Mouse (Mus musculus) ovary, postnatal 10 days (tissue): Measurements from ENCODE around the gene Chrdl2.
A peak's percentile ranks its signal among the peaks of the same experiment; 100 is the strongest.

Experiments
- DNase-seq: peaks from one replicate; pipeline ENCODE4 v3.0.0; 2022; ENCODE audit warnings: low spot score

Chrdl2 gene

DNA sequence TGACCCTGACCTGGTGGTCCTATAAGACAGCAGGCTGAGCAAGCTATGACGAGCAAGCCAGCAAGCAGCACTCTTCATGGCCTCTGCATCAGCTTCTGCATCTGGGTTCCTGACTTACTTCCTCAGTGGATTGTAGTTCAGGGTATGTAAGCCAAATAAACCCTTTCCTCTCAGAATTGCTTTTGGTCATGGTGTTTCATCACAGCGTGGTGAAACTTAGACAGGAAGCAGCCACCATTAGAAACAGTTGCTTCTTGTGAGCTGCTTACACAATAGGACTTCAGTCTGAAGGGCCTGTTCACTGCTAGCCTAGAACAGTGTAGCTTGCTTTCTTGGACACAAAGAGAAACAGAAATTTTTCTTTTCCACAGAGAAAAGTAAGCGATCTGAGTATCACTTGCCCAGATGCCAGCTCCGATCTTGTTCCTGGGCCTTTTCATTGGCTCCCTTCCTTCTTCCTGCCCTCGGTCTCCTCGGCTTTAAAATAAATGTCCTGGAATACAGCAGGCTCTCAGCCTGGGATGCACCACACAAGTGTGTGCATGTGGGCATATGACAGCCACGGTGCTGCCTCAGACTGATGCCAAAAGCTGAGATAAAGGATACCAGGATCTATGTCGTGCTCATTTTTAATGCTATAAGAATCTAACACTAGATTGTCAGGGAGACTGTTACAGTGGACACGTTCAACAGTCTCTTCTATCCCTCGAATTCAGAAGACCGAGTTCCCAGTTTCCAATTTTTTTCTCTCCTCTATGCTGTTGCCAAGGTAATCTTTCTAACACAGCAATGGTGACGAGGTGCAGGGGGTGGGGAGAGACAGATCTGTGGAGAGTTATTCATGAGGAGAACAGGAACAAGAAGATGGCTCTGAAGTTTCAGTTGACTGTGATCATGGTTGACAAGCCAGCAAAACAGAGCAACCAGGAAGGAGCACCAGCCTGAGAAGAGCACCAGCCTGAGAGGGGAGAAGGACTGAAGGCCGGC lies 23.4 kb upstream of the Chrdl2 start:
- DNase-seq, result no peak

DNA sequence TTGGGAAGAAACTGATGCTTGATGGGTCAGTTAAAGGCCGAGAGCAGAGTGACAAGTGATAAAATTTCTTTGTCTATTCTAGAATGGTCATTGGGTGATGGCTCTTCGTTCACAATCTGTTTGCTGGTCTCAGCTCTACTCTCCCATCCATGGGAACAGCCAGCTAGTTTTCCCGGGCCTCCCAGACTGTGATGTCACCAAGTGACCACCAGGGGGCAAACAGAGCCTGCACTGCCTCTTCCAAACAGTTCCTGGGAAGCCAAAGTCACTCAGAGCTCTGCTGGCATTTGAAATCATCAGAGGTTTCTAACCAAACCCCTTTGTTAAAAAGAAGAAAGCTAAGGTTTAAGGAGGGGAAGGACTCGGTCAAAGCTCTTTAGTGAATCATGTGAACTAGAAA lies 17.2 kb upstream of the Chrdl2 start:
- DNase-seq, result peak; percentile 44

DNA sequence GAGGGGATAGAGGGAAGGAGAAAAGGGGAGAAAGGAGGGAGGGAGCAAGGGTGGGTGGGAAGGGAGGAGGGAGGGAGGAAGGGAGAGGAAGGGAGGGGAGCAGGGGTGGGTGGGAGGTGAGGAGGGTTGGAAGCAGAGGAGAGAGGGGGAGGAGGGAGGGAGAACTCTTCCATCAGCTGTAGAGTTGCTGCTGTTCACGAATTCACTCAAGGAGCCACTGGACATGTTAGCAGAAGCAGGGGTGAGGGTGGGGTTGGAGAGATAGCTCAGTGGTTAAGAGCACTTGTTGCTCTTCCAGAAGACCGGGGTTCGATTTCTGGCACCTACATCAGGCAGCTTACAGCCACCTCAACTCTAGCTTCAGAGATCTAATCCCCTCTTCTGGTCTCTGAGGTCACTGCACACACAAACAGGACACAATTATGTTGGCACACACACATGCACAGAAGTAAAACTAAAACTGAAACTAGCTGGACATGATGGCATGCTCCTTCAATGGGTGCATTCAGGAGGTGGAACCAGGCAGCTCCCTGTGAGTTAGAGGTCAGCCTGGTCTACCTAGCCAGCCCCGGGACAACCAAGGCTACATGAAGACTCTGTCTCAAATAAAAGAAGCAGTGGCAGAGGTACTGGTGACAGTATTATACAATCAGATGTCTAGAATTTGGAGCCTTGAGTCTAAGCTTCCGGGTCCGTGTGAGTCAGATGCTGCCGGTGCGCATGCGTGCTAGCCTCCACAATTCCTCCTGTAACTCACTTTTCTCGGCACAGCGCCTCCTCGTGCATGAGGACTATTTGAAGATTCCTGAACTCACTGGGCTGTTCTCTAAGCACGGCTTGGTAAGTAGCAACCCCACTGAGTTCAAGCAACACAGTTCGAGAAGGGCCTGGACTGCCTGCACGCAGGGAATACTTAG lies 15.9 kb upstream of the Chrdl2 start:
- DNase-seq, result no peak

DNA sequence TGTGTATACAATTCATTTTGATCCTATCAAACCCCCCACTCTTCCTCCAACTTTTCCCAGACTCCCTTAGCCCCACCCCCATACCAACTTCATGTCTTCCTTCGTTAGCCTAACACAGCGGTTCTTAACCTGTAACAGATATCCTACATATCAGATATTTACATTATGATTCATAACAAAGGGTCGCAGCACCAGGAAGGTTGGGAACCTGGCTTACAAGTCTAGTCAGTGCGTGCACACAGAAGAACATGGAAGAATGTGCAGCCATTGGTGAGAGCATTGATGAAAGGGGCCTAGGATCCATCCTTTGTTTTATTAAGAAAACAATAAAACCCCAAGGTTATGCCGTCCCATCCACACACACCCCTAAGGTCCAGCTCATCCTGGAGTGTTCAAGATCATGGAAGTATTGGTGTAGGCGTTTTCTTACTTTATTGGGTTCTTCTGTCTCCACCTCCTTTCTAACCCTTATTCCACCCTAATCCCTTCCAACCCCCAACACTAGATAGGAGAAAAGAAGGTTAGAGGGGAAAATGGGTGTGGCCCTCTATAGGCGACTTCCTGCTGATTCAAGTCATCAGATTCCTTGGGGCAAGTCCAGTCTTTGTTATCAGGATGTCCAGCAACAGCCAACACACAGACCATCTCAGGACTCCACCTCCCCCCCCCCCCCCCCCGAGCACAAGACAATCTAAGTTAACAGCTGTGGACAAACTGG lies 14.8 kb upstream of the Chrdl2 start:
- no peak for DNase-seq

DNA sequence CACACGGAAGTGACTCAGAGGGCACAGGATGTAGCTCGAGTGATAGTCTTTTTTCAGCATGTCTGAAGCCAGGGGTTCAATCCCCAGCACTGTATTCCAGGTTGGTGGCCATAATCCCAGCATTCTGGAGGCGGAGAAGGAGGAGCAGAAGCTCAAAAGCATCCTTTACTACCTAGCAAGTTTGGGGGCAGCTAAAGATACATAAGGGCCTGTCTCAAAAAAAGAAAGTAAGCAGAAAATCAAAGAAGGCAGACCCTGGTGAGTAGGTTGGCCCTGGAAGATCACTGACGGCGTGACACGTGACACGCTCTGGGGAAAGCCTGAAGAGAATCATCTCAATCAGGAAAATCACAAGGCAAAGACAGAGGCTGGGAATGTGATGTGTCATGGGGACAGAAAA lies 12.8 kb upstream of the Chrdl2 start:
- DNase-seq, result no peak

DNA sequence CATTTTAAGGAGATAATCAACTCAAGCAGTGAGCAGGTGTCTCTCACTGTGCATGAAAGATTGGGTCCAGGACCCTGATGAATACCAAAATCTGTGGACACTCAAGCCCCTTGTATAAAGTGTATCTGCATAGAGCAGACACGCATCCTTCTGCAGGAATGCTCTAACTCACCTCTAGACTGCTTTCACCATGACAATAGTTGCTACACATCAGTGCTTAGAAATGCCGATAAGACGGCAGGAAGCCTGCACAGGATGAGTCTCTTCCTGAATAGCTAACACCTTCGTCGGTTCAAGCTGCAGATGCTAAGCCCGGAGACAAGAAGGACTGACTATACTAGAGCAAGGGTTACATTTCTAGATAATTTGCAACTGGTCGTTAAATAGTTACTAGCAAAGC lies 10.8 kb upstream of the Chrdl2 start:
- no peak for DNase-seq

DNA sequence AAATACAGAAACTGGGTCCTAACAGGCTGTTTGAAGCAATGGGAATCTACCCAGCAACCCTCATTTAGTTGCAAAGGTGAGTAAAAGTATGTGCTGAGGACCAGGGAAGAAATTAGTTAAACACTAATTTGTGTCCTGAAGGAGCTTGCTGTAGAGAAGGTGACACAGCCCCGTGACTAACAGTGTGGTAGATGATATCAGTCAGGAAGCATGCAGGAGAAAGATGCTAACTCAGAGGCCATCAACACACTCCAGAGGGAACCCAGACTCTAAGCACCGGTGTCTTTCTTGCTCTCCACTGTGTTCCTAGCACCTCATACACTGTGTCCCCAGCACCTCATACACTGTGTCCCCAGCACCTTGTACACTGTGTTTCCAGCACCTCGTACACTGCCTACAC lies 7.3 kb upstream of the Chrdl2 start:
- no peak for DNase-seq

DNA sequence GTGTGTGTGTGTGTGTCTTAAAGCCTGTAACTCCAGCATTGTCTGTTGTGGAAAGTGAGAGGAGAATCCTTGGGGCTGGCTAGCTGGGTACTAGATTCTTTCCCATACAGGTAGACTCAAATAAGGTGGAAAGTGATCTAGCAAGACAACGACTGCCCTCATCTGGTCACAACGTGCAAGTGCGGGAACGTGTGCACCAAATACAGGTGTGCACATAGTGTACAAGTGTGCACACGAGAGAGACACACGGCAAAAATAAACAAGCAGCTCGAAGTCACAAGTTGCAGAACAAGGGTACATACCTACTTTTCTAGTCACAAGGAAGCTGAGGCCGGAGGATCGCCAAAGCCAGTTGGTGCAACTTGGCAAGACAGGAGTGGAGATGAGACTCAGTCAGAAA lies 2.2 kb upstream of the Chrdl2 start:
- DNase-seq, result no peak

DNA sequence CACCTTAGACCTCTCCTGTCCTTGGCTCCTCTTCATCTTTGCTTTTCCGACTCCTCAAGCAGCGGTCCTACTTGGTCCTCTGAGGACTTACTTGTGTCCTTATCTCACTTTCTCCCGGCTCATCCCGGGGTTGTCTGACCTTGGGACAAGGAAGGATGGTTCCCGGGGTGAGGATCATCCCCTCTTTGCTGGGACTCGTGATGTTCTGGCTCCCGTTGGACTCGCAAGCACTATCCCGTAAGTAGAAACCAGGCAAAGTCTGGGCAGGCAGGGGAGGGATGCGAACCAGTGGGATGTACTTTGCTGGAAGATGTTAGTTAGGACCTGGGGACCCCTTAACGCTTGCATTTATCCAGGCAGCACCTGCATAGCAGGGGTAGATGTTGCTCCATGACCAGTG lies 439 bp downstream of the Chrdl2 start:
- no peak for DNase-seq

DNA sequence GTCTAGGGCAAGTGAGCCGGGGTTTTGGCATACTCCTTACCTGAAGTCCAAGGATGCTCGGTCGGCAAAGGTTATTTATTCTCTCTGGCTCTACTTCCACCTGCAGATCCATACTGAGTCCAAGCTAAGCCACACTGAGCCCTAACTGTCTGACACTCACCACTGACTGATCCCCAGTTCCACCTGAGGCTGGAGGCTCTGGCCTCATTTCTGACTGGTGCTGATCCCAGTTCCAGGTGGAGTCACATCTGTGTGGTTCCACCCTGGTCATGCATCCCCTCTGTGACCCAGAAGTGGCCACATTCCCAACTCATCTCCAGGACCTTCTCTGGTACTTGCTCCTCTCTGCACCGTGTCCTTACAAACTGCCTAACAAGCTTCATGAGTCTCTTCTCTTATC lies 2.8 kb downstream of the Chrdl2 start:
- DNase-seq, result no peak

DNA sequence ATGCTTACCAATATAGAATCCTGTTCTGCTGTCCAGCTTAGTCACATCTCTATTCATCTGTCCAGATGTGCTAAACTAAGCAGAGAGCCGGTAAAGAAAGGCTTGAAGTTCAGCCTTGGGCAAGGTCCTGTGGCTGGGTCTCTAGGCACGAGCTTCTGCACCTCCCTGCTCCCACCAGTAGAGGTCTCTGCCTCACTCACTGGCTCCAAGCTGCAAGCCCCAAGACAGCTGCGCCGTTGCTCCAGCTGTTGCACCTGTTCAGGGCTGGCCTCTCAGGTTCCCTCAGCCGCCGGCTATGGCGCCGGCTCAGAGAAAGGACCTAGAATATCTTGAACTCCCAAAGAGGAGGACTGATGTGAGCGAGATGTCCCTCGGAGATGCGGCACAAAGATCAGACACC lies 3.7 kb downstream of the Chrdl2 start:
- DNase-seq, result peak; percentile 26

DNA sequence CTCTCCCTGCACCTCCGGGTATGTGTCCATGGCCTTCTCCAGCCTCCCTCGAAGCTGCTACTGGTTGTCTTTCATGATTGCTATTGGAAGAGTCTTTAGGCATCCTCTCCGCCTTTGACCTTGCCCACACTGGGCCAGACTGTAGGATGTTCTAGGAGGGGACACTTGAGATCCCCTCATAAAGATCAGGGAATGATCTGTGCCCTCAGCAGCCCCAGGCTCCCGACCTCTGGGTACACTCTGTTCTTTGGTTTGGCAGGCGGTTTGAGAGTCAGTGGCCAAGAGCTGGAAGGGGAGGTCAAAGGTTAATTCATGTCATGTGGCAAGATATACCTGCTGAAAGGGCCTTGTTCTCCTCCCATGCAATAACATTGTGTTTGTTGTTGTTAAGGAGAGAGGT lies 4.7 kb downstream of the Chrdl2 start:
- DNase-seq, result no peak

DNA sequence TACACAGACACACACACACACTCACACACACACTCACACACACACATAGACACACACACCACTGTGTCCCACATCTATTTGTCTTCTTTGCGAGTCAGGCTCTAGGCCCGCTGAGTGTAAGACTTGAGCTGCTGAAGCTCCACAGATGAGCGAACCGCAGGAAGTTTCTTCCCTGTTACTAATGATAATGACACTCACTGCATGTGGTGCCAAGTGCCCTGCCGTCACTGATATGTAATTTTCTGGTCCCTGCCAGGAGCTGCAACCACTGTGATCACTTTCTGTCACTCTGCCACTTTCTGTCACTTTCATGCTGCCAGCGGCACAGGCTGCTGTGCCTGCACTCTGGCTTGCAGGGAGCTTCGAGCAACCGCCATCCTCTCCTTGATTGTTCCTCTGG lies 6.1 kb downstream of the Chrdl2 start:
- DNase-seq, result no peak

DNA sequence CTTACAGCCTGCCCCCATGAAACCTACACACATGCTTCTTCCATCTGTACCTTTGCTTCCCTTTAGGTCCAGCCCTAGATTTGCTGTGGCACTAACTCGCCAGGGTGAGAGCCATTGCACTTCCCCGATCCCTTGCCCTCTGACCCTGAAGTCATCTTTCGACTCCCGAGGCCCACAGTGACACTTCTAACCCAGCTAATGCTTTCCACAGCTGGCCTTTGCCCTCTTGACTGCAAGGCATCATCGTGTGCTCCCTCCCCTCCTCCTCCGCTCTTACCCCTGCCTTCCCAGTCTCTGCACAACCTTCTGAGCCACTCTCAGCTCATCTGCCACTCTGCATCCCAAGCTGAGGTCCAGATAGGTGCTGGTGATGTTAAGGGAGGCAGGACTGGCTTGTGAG lies 6.5 kb downstream of the Chrdl2 start:
- no peak for DNase-seq

DNA sequence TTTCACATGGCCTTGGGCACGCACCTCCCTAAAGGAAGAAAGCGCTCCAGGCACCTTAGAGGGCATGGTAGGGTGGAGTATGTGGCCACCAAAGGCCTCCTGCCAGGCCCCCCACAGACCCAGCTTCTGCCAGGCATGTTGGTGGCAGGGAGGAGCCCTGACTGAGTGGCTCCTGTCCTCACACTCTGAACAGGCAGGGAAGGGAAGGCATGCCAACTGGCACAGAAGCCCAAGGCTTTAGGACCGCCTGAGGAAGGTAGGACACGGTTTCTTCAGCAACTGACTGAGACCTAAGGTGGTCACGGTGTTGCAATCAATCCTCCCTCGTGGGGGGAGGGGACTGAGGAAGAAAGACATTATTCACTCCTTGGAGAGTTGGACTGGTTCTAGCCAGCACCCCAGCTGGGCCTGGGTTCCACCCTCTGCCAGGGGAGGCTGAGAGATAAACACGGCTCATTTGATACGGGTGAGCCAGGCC lies 8.2 kb downstream of the Chrdl2 start:
- peak; percentile 10 for DNase-seq

DNA sequence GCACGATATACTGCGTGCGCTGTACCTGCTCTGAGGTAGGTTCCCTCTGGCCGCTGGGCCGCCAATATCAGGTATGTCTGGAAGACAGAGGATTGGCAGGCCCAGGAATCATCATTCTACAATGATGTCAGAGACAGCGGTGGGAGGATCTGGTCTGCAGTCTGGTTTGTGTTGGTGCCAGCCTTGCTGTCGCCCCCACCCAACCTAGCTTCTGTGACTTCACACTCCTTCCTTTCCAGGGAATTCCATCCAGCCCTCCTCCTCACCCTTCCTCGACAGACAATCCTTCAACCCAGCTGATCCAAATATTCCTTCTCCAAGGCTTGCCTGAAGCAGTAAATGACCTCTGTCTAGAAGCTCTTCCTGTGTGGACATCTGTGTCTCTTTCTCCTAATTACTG lies 11.1 kb downstream of the Chrdl2 start:
- DNase-seq, result no peak

DNA sequence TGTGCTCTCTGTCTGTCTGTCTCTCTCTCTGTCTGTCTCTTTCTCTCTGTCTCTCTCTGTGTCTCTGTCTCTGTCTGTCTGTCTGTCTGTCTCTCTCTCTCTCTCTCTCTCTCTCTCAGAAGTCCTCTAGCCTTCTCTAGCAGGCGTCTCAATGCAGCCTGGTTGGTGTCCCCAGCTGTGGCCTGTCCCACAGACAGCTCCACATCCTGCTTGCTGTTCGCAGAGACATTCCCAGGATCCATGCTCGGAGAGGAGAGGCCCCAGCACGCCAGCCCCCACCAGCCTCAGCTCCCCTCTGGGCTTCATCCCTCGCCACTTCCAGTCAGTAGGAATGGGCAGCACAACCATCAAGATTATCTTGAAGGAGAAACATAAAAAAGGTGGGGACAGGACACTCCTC lies 21.4 kb downstream of the Chrdl2 start:
- no peak for DNase-seq

DNA sequence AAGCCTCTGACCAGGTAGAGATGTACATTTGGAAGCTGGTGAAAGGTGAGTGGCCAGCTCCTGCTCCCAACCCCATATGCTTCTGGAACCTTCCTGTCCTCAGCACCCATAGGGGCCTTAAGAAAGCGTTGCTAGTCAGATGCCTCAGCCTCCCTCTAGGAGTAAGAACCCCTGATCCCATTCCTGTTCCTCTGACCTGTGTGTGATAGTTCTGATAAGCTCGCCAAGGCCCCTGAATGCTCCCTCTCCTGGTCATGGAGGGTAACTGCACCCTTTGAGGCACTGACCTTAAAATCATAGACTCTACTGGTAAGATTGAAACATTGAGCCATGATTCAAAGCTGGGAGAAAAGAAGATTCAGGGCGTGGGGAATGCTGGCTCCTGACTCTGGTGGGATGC lies 23.3 kb downstream of the Chrdl2 start:
- no peak for DNase-seq

DNA sequence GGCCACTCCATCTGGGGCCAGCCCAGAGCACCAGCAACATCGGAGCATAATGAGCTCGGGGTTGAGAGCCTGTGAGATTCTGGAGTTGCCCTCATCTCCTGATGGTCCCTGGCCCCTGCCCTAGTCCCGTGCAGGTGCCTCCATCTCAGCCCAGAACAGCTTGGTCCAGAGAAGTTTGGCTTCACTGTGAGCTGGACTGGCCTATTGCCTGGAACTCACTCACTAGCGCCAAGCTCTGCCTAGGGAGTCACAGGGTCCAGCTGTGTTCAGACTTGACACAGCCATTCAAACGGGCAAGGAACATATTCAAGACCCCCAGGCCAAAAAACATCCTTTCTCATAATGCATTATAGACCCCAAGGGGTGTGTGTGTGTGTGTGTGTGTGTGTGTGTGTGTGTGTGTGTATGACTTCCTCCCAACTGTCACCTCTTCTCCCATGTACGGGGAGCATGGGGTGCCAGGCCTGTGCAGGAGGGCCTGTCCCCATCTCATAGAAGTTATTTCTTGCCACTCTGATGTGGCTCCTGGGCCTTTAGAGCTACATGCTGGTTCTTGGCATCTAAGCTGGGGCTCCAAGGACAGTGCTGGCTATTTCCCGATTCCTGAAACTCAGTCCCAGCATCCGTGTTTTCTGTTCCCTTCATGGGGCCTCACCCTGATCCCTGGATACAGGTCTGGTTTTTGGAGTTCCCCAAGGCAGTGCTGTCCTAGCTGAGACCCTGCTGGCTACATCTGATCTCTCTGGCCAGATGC lies 25.2 kb downstream of the Chrdl2 start:
- DNase-seq, result no peak

DNA sequence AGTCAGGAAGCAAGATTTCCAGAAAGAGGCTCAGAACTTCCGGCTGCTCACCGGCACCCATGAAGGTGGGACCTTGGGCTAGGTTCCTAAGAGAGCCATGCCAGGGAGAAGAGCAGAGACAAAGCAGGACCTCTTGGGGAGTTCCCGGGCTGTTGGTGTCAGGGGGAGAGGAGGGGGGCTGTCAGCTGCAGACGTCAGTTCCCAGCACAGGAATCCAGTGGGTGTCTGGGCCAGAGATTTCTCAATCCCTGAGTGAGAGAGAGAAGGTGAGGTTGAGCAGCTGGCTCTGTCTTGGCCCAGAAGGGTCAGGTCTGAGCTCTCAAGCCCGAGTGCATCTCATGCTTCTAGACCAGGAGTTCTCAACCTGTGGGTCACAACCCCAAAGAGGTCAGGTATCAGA lies 27.7 kb downstream of the Chrdl2 start:
- DNase-seq, result no peak

DNA sequence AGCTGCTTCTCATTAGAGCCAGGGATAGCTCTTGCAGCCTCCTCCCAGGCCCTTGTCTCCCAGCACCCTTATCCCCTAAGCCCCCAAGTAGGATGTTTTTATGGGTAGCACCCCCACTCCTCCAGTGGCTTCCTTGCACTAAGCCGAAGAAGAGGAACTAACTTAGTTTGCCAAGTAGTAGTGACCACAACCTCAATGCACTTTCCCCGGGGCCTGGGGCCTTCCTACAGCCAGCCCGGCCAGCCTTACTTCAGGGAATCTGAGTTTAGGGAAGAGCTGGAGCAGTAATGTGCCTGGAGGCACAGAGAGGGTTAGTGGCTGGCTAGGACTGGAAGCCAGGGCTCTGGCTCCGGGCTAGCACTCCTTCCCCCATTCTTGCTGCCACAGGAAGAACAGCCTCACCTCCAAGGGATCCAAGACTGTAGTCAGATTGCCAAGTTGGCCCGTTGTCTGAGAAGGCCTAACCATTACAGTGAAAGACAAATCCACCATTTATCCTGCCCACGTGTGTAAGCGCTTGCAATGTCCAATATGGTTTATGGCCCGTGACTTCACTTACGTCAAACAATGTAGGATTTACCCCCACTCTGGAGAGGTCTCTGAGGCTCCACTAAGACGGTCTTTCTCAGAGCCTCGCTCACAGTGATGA lies 29.0 kb downstream of the Chrdl2 start:
- DNase-seq, result no peak
